Mouse (Mus musculus) CH12.LX (cell line): ENCODE results near the gene Cckbr. TPM values are rescaled to one million over a fixed set of nuclear protein-coding genes. Genes with fewer than 3 reads are reported as not detected.

ENCODE experiments used
- DNase-seq: peaks from one replicate; pipeline ENCODE4 v3.0.0-alpha.2; 2013; ENCODE audit errors: extremely low read depth
- H3K27ac ChIP-seq: 2 replicates; pipeline ENCODE4 v1.5.1; 2012; ENCODE audit warnings: low read depth, mild to moderate bottlenecking, control low read depth, moderate library complexity; ENCODE audit not compliant: insufficient read depth
- H3K27me3 ChIP-seq: replicated peaks from 2 replicates; pipeline ENCODE3; 2012; ENCODE audit warnings: inconsistent platforms
- H3K36me3 ChIP-seq, 2 experiments: replicated peaks in 1 of 2; 2 replicates each; pipeline versions ENCODE3 to v1.6.1; 2012; ENCODE audit warnings: inconsistent platforms in 1 of 2, low read length in 1 of 2, mild to moderate bottlenecking in 1 of 2, mixed read lengths in 1 of 2, moderate library complexity in 1 of 2; ENCODE audit not compliant: control insufficient read depth in 1 of 2, insufficient read depth in 1 of 2
- H3K4me1 ChIP-seq, 2 experiments: 2 replicates each; pipeline ENCODE4 v1.6.1; 2012; ENCODE audit warnings: inconsistent platforms in 1 of 2, moderate library complexity in 1 of 2; ENCODE audit not compliant: insufficient read depth in 2 of 2, control insufficient read depth in 1 of 2
- H3K4me2 ChIP-seq: 2 replicates; pipeline ENCODE4 v1.6.1; 2012; ENCODE audit warnings: low read depth, mild to moderate bottlenecking, control low read depth; ENCODE audit not compliant: poor library complexity, insufficient read depth, severe bottlenecking
- H3K4me3 ChIP-seq, 3 experiments: fragments of 150-350 bp in 1 of 3; sonication (generic) in 1 of 3; replicated peaks in 1 of 3; 2 replicates each; pipeline versions ENCODE3 to v1.5.1; 2011 to 2012; ENCODE audit warnings: low read depth in 2 of 3, low read length in 2 of 3, mild to moderate bottlenecking in 2 of 3, moderate library complexity in 2 of 3, control low read depth in 1 of 3, improper control_type of control experiment in 1 of 3, inconsistent platforms in 1 of 3, mixed read lengths in 1 of 3; ENCODE audit not compliant: poor library complexity in 1 of 3
- H3K79me2 ChIP-seq: replicated peaks from 2 replicates; pipeline ENCODE4 v1.6.1; 2012; ENCODE audit warnings: mild to moderate bottlenecking, moderate library complexity; ENCODE audit not compliant: control insufficient read depth, poor library complexity, insufficient read depth, severe bottlenecking; ENCODE audit errors: extremely low read depth
- H3K9ac ChIP-seq: 2 replicates; pipeline ENCODE4 v1.6.1; 2012; ENCODE audit warnings: low read depth, mild to moderate bottlenecking, control low read depth, moderate library complexity; ENCODE audit not compliant: insufficient read depth
- H3K9me3 ChIP-seq: replicated peaks from 2 replicates; pipeline ENCODE3; 2012; ENCODE audit warnings: low read length, inconsistent platforms, mixed read lengths
- E2F4 ChIP-seq: IDR thresholded peaks from 2 replicates; pipeline ENCODE4 v1.6.1; 2011; ENCODE audit warnings: low read depth, low read length, improper control_type of control experiment; ENCODE audit not compliant: insufficient replicate concordance
- ELF1 ChIP-seq: IDR thresholded peaks from 2 replicates; pipeline ENCODE4 v1.6.1; 2014; ENCODE audit warnings: low read depth, mild to moderate bottlenecking, inconsistent platforms, low read length, improper control_type of control experiment
- GABPA ChIP-seq: IDR thresholded peaks from 2 replicates; pipeline ENCODE4 v1.6.1; 2012; ENCODE audit warnings: low read depth, low read length, improper control_type of control experiment, inconsistent platforms; ENCODE audit not compliant: insufficient replicate concordance
- IRF4 ChIP-seq: IDR thresholded peaks from 2 replicates; pipeline ENCODE4 v1.6.1; 2014; ENCODE audit warnings: low read depth, mild to moderate bottlenecking, inconsistent platforms, low read length, improper control_type of control experiment
- JUND ChIP-seq: conservative IDR thresholded peaks from 2 replicates; pipeline ENCODE4 v1.6.1; 2011; ENCODE audit warnings: low read depth, low read length, improper control_type of control experiment
- MAX ChIP-seq: IDR thresholded peaks from 2 replicates; pipeline ENCODE4 v1.6.1; 2011; ENCODE audit warnings: low read length, improper control_type of control experiment
- MAZ ChIP-seq: IDR thresholded peaks from 2 replicates; pipeline ENCODE4 v1.6.1; 2012; ENCODE audit warnings: low read depth, mild to moderate bottlenecking, inconsistent platforms, low read length, improper control_type of control experiment, moderate library complexity
- MXI1 ChIP-seq: IDR thresholded peaks from 2 replicates; pipeline ENCODE4 v1.6.1; 2011; ENCODE audit warnings: mild to moderate bottlenecking, low read depth, low read length, improper control_type of control experiment
- MYC ChIP-seq: IDR thresholded peaks from 2 replicates; pipeline ENCODE4 v1.6.1; 2011; ENCODE audit warnings: low read depth, mild to moderate bottlenecking, improper control_type of control experiment, low read length
- NRF1 ChIP-seq: IDR thresholded peaks from 2 replicates; pipeline ENCODE4 v1.6.1; 2014; ENCODE audit warnings: low read depth, mild to moderate bottlenecking, inconsistent platforms, low read length, improper control_type of control experiment, moderate library complexity
- POLR2A ChIP-seq: IDR thresholded peaks from 2 replicates; pipeline ENCODE4 v1.6.1; 2011; ENCODE audit warnings: low read depth, mild to moderate bottlenecking, improper control_type of control experiment, low read length
- RAD21 ChIP-seq: IDR thresholded peaks from 2 replicates; pipeline ENCODE4 v1.6.1; 2011; ENCODE audit warnings: low read depth, mild to moderate bottlenecking, low read length, improper control_type of control experiment, moderate library complexity
- RCOR1 ChIP-seq: conservative IDR thresholded peaks from 2 replicates; pipeline ENCODE4 v1.6.1; 2012; ENCODE audit warnings: low read depth, mild to moderate bottlenecking, inconsistent platforms, low read length, improper control_type of control experiment
- SIN3A ChIP-seq: IDR thresholded peaks from 2 replicates; pipeline ENCODE4 v1.6.1; 2012; ENCODE audit warnings: low read length, improper control_type of control experiment, inconsistent platforms
- SMC3 ChIP-seq: IDR thresholded peaks from 2 replicates; pipeline ENCODE4 v1.6.1; 2011; ENCODE audit warnings: low read depth, low read length, improper control_type of control experiment
- TBP ChIP-seq: conservative IDR thresholded peaks from 2 replicates; pipeline ENCODE4 v1.6.1; 2011; ENCODE audit warnings: low read depth, low read length, improper control_type of control experiment
- TCF12 ChIP-seq: IDR thresholded peaks from 2 replicates; pipeline ENCODE4 v1.6.1; 2014; ENCODE audit warnings: low read depth, mild to moderate bottlenecking, inconsistent platforms, low read length, improper control_type of control experiment
- UBTF ChIP-seq: IDR thresholded peaks from 2 replicates; pipeline ENCODE4 v1.6.1; 2012; ENCODE audit warnings: low read depth, mild to moderate bottlenecking, inconsistent platforms, low read length, improper control_type of control experiment, moderate library complexity
- USF2 ChIP-seq: conservative IDR thresholded peaks from 2 replicates; pipeline ENCODE4 v1.6.1; 2011; ENCODE audit warnings: low read depth, low read length, improper control_type of control experiment
- dilution Hi-C: fragments of 300-500 bp; cut with MboI; formaldehyde crosslinking; loops from 2 replicates; pipeline ENCODE4 v1.14.3; 2020; ENCODE audit warnings: low sequenced_read_pairs; ENCODE audit not compliant: extremely low pct_unique_long_range_greater_than_20kb, extremely low pct_ligation_motif_present
- in situ Hi-C: fragments of 300-500 bp; cut with MboI; formaldehyde crosslinking; loops from 3 replicates; pipeline ENCODE4 v1.14.3; 2019; ENCODE audit warnings: low sequenced_read_pairs, low pct_ligation_motif_present, low pct_unique_long_range_greater_than_20kb, mixed read lengths
- polyA plus RNA-seq: library from polyadenylated mRNA; unstranded; fragments of >175 nt; gene quantifications from 2 replicates; pipeline ENCODE4 v1.2.1, GENCODE M21; 2012; ENCODE audit warnings: low read depth; ENCODE audit not compliant: insufficient read length
- total RNA-seq, 2 experiments: library from RNA; depleted of rRNA; stranded (reverse); fragments of 300-350 nt in 1 of 2; fragments of >200 nt in 1 of 2; gene quantifications; 2 replicates each; pipeline ENCODE4 v1.2.3; 2012 to 2014

Cckbr gene
- total and polyA plus RNA-seq, 3 experiments, result not detected

GRCm38 (mm10) chr7:105399935-105400624 is 25.5 kb upstream of the Cckbr start, which contains the start of gene Fam160a2:
TSS of gene Fam160a2 (minus strand) at chr7:105400054.
- in situ Hi-C loops, result loop anchor here (10.0 kb wide), 1 partner anchor 125 kb away; no protein-coding TSS in a partner anchor
- no peak within 1 kb of the TSS for H3K27ac ChIP-seq

GRCm38 (mm10) chr7:105404268-105404667 is 21.3 kb upstream of the Cckbr start, which contains the start of gene Cnga4:
TSS of gene Cnga4 (plus strand) at chr7:105404568.
- dilution Hi-C loops, result no loop called here
- DNase-seq, result no peak

More at GRCm38 (mm10) chr7:105399935-105400624, 25.5 kb upstream of the Cckbr start, which contains the start of gene Fam160a2:
- TF ChIP-seq GABPA (no peak), RAD21 (no peak), RCOR1 (no peak), SIN3A (0 out of 2 replicates have a peak, but pooled peaks have one; percentile 12), NRF1 (peak; percentile 75), MAZ (no peak), MAX (0 out of 2 replicates have a peak, but pooled peaks have one; percentile 16), POLR2A (peak; percentile 46; the same call in 1 of the 2 replicates), TCF12 (peak; percentile 39; the same call in 1 of the 2 replicates), TBP (0 out of 2 replicates have a peak, but pooled peaks have one; percentile 26), SMC3 (no peak), JUND (no peak), IRF4 (0 out of 2 replicates have a peak, but pooled peaks have one; percentile 11), ELF1 (0 out of 2 replicates have a peak, but pooled peaks have one; percentile 21), USF2 (no peak), UBTF (0 out of 2 replicates have a peak, but pooled peaks have one; percentile 13), E2F4 (no peak), MXI1 (peak; percentile 72)
- H3K9me3 ChIP-seq, result no peaks in the 10 kb centered on the region
- peak within 1 kb of the TSS; percentile 73 to 85 (median 82) for H3K4me3 ChIP-seq
- H3K4me1 ChIP-seq, result peaks cover 0 to 35% of the 10 kb centered on the region in 2 experiments; a peak in 2 of 4 replicates
- DNase-seq, result peak; percentile 96
- dilution Hi-C loops, result no loop called here
- H3K9ac ChIP-seq, result peak within 1 kb of the TSS; percentile 59
- H3K79me2 ChIP-seq, result 0 out of 2 replicates have a peak, but pooled peaks cover 2% of the 10 kb centered on the region
- no peaks in the 10 kb centered on the region for H3K36me3 ChIP-seq
- H3K4me2 ChIP-seq, result peak within 1 kb of the TSS; percentile 65
- H3K27me3 ChIP-seq, result peaks cover 23% of the 10 kb centered on the region

More at GRCm38 (mm10) chr7:105404268-105404667, 21.3 kb upstream of the Cckbr start, which contains the start of gene Cnga4:
- TF ChIP-seq MYC, result no peak
- H3K4me3 ChIP-seq, result no peak within 1 kb of the TSS
- H3K36me3 ChIP-seq, result no peaks in the 10 kb centered on the region
- H3K9ac ChIP-seq, result no peak within 1 kb of the TSS
- peaks cover 41% of the 10 kb centered on the region for H3K27me3 ChIP-seq
- no peak within 1 kb of the TSS for H3K27ac ChIP-seq
- no peaks in the 10 kb centered on the region for H3K79me2 ChIP-seq
- no peaks in the 10 kb centered on the region for H3K9me3 ChIP-seq
- in situ Hi-C loops, result loop anchor here (10.0 kb wide), 1 partner anchor 121 kb away; no protein-coding TSS in a partner anchor
- H3K4me2 ChIP-seq, result no peak within 1 kb of the TSS
- 0 out of 4 replicates have a peak, but pooled peaks cover 0 to 2% of the 10 kb centered on the region in 2 experiments for H3K4me1 ChIP-seq
